Mouse (Mus musculus) hindbrain, embryonic 15.5 days (tissue): Measurements from ENCODE around the gene Zbtb38. TPM values are rescaled to one million over a fixed set of nuclear protein-coding genes. Genes with fewer than 3 reads are reported as not detected.
A peak's percentile ranks its signal among the peaks of the same experiment; 100 is the strongest.
"Not testable (repeated sequence)": the region's sequence is repeated elsewhere in the genome, so short reads cannot be mapped to it uniquely, and the experiment has no call there.

Source experiments
- ATAC-seq: fragments of 200-750 bp; cut with Nextera tagmentation; 2 replicates; pipeline ENCODE4 v1.8.0; 2017; ENCODE audit warnings: low read depth, moderate number of reproducible peaks, moderate TSS enrichment; ENCODE audit not compliant: low FRiP score
- H3K27ac ChIP-seq: fragments of 300-500 bp; sonication (generic); replicated peaks from 2 replicates; pipeline ENCODE4 v1.5.1; 2015; ENCODE audit warnings: mild to moderate bottlenecking, inconsistent platforms
- H3K27me3 ChIP-seq: fragments of 300-500 bp; sonication (generic); 2 replicates; pipeline ENCODE4 v1.6.1; 2015; ENCODE audit warnings: control low read depth, inconsistent platforms
- H3K36me3 ChIP-seq: fragments of 300-500 bp; sonication (generic); 2 replicates; pipeline ENCODE4 v1.6.1; 2015; ENCODE audit warnings: control low read depth, inconsistent platforms
- H3K4me1 ChIP-seq: fragments of 300-500 bp; sonication (generic); replicated peaks from 2 replicates; pipeline ENCODE4 v1.6.1; 2015; ENCODE audit warnings: control low read depth, inconsistent platforms
- H3K4me2 ChIP-seq: fragments of 300-500 bp; sonication (generic); 2 replicates; pipeline ENCODE4 v1.6.1; 2015; ENCODE audit warnings: moderate library complexity, mild to moderate bottlenecking, inconsistent platforms
- H3K4me3 ChIP-seq: fragments of 300-500 bp; sonication (generic); 2 replicates; pipeline ENCODE4 v1.5.1; 2015; ENCODE audit warnings: mild to moderate bottlenecking, inconsistent platforms
- H3K9ac ChIP-seq: fragments of 300-500 bp; sonication (generic); 2 replicates; pipeline ENCODE4 v1.6.1; 2015; ENCODE audit warnings: inconsistent platforms
- H3K9me3 ChIP-seq: fragments of 300-500 bp; sonication (generic); 2 replicates; pipeline ENCODE4 v1.6.1; 2016; ENCODE audit warnings: control low read depth, inconsistent platforms
- WGBS: fragments of 180-500 bp; shearing (Covaris S2); methylation state at CpG from one replicate; pipeline ENCODE4 v1.1.7; 2015; 5-methylcytosine and 5-hydroxymethylcytosine counted together
- polyA plus RNA-seq: library from polyadenylated mRNA; unstranded; fragments of >200 nt; fragmentation: Nextera tagmentation; extraction: Ambion mirVana; gene quantifications from 2 replicates; pipeline ENCODE4 v1.2.1, GENCODE M21; 2015

Zbtb38 gene
- polyA plus RNA-seq, 1 experiment from 2014 or later, result 46.1 TPM

GRCm38 (mm10) chr9:96677711-96678110, 74.9 kb downstream of the Zbtb38 start:
- not testable (repeated sequence) for H3K4me1 ChIP-seq, H3K4me2 ChIP-seq, ATAC-seq, H3K36me3 ChIP-seq, H3K9me3 ChIP-seq, H3K9ac ChIP-seq, H3K4me3 ChIP-seq, H3K27ac ChIP-seq, H3K27me3 ChIP-seq
- WGBS, result 78% methylated on average over 5 of the region's 5 CpGs

- no peak overlapping the region for H3K27ac ChIP-seq
- H3K4me2 ChIP-seq, result no peak overlapping the region
- no peak overlapping the region for H3K4me3 ChIP-seq
- ATAC-seq, result no peak
- no peaks in the 10 kb centered on the region for H3K4me1 ChIP-seq
- no peaks in the 10 kb centered on the region for H3K27me3 ChIP-seq
- no peaks in the 10 kb centered on the region for H3K36me3 ChIP-seq
- H3K9ac ChIP-seq, result no peak overlapping the region
- no peaks in the 10 kb centered on the region for H3K9me3 ChIP-seq
- 90% methylated on average over 10 of the region's 10 CpGs for WGBS
Measured at GRCm38 (mm10) chr9:96676671-96677070, 76.0 kb downstream of the Zbtb38 start.

- no peaks in the 10 kb centered on the region for H3K27me3 ChIP-seq
- no peak overlapping the region for H3K27ac ChIP-seq
- ATAC-seq, result no peak
- WGBS, result 89% methylated on average over 8 of the region's 8 CpGs
- H3K9me3 ChIP-seq, result no peaks in the 10 kb centered on the region
- H3K4me2 ChIP-seq, result no peak overlapping the region
- no peak overlapping the region for H3K9ac ChIP-seq
- no peaks in the 10 kb centered on the region for H3K36me3 ChIP-seq
- no peak overlapping the region for H3K4me3 ChIP-seq
- H3K4me1 ChIP-seq, result no peaks in the 10 kb centered on the region
Measured at GRCm38 (mm10) chr9:96675763-96676640, 76.6 kb downstream of the Zbtb38 start.

GRCm38 (mm10) chr9:96675071-96675762, 77.4 kb downstream of the Zbtb38 start:
- WGBS, result 37% methylated on average over 5 of the region's 5 CpGs
- Histone ChIP-seq H3K27ac (no peak overlapping the region), H3K4me3 (no peak overlapping the region), H3K27me3 (no peaks in the 10 kb centered on the region), H3K9ac (no peak overlapping the region), H3K36me3 (no peaks in the 10 kb centered on the region), H3K9me3 (no peaks in the 10 kb centered on the region), H3K4me2 (no peak overlapping the region), H3K4me1 (no peaks in the 10 kb centered on the region)
- no peak for ATAC-seq

- Histone ChIP-seq H3K9ac (no peak overlapping the region), H3K4me2 (no peak overlapping the region), H3K27me3 (no peaks in the 10 kb centered on the region), H3K4me3 (no peak overlapping the region), H3K4me1 (0 out of 2 replicates have a peak, but pooled peaks cover 4% of the 10 kb centered on the region), H3K36me3 (no peaks in the 10 kb centered on the region), H3K9me3 (no peaks in the 10 kb centered on the region), H3K27ac (no peak overlapping the region)
- no peak for ATAC-seq
- WGBS, result 90% methylated on average over 8 of the region's 8 CpGs
Measured at GRCm38 (mm10) chr9:96674301-96674700, 78.3 kb downstream of the Zbtb38 start.

GRCm38 (mm10) chr9:96672466-96672865, 80.2 kb downstream of the Zbtb38 start:
- no peaks in the 10 kb centered on the region for H3K27me3 ChIP-seq
- no peaks in the 10 kb centered on the region for H3K36me3 ChIP-seq
- no peaks in the 10 kb centered on the region for H3K9me3 ChIP-seq
- H3K4me3 ChIP-seq, result no peak overlapping the region
- H3K27ac ChIP-seq, result no peak overlapping the region
- no peak for ATAC-seq
- H3K4me1 ChIP-seq, result 0 out of 2 replicates have a peak, but pooled peaks cover 8% of the 10 kb centered on the region
- 87% methylated on average over 2 of the region's 2 CpGs for WGBS
- no peak overlapping the region for H3K9ac ChIP-seq
- no peak overlapping the region for H3K4me2 ChIP-seq

- ATAC-seq, result no peak
- Histone ChIP-seq H3K27me3 (no peaks in the 10 kb centered on the region), H3K9me3 (no peaks in the 10 kb centered on the region), H3K4me1 (0 out of 2 replicates have a peak, but pooled peaks cover 8% of the 10 kb centered on the region), H3K4me3 (no peak overlapping the region), H3K36me3 (no peaks in the 10 kb centered on the region), H3K27ac (no peak overlapping the region), H3K4me2 (no peak overlapping the region), H3K9ac (no peak overlapping the region)
- 94% methylated on average over 12 of the region's 12 CpGs for WGBS
Measured at GRCm38 (mm10) chr9:96671249-96671648, 81.4 kb downstream of the Zbtb38 start.

- Histone ChIP-seq H3K36me3 (no peaks in the 10 kb centered on the region), H3K4me3 (peak overlapping the region; percentile 35), H3K9me3 (no peaks in the 10 kb centered on the region), H3K9ac (peak overlapping the region; percentile 39), H3K4me2 (peak overlapping the region; percentile 67), H3K4me1 (0 out of 2 replicates have a peak, but pooled peaks cover 8% of the 10 kb centered on the region), H3K27ac (peak overlapping the region; percentile 87), H3K27me3 (no peaks in the 10 kb centered on the region)
- ATAC-seq, result peak; percentile 100
- under 1% methylated on average over 15 of the region's 15 CpGs for WGBS
Measured at GRCm38 (mm10) chr9:96669877-96670276, 82.8 kb downstream of the Zbtb38 start.

- H3K36me3 ChIP-seq, result no peaks in the 10 kb centered on the region
- H3K9me3 ChIP-seq, result no peaks in the 10 kb centered on the region
- peak; percentile 57; the same call in 1 of the 2 replicates for ATAC-seq
- no peak overlapping the region for H3K4me2 ChIP-seq
- WGBS, result 47% methylated on average over 5 of the region's 5 CpGs
- H3K27me3 ChIP-seq, result no peaks in the 10 kb centered on the region
- H3K4me1 ChIP-seq, result 0 out of 2 replicates have a peak, but pooled peaks cover 8% of the 10 kb centered on the region
- no peak overlapping the region for H3K4me3 ChIP-seq
- no peak overlapping the region for H3K9ac ChIP-seq
- no peak overlapping the region for H3K27ac ChIP-seq
Measured at GRCm38 (mm10) chr9:96668628-96669027, 84.0 kb downstream of the Zbtb38 start.

- ATAC-seq, result peak; percentile 80
- Histone ChIP-seq H3K27ac (peak overlapping the region; percentile 43; the same call in 1 of the 2 replicates), H3K36me3 (no peaks in the 10 kb centered on the region), H3K4me2 (no peak overlapping the region), H3K9ac (no peak overlapping the region), H3K9me3 (no peaks in the 10 kb centered on the region), H3K4me3 (no peak overlapping the region), H3K4me1 (no peaks in the 10 kb centered on the region), H3K27me3 (no peaks in the 10 kb centered on the region)
- 50% methylated on average over 10 of the region's 10 CpGs for WGBS
Measured at GRCm38 (mm10) chr9:96660510-96661244, 92.0 kb downstream of the Zbtb38 start.

- Histone ChIP-seq H3K4me3 (no peak overlapping the region), H3K9ac (no peak overlapping the region), H3K36me3 (no peaks in the 10 kb centered on the region), H3K27ac (0 out of 2 replicates have a peak overlapping the region, but pooled peaks have one; percentile 17), H3K4me2 (no peak overlapping the region), H3K27me3 (no peaks in the 10 kb centered on the region), H3K9me3 (no peaks in the 10 kb centered on the region), H3K4me1 (no peaks in the 10 kb centered on the region)
- no peak for ATAC-seq
- 76% methylated on average over 2 of the region's 2 CpGs for WGBS
Measured at GRCm38 (mm10) chr9:96659801-96660200, 92.8 kb downstream of the Zbtb38 start.
